Mouse (Mus musculus) midbrain, embryonic 12.5 days (tissue): ENCODE results near the gene Tom1l2. TPM values are rescaled to one million over a fixed set of nuclear protein-coding genes. Genes with fewer than 3 reads are reported as not detected.

Experiments used
- ATAC-seq: fragments of 200-750 bp; cut with Nextera tagmentation; 2 replicates; pipeline ENCODE4 v1.8.0; 2017; ENCODE audit warnings: low read depth, moderate TSS enrichment, moderate library complexity; ENCODE audit not compliant: low FRiP score
- H3K27ac ChIP-seq: fragments of 300-500 bp; sonication (generic); replicated peaks from 2 replicates; pipeline ENCODE4 v1.5.1; 2016; ENCODE audit warnings: mild to moderate bottlenecking
- H3K27me3 ChIP-seq: fragments of 300-500 bp; sonication (generic); 2 replicates; pipeline ENCODE4 v1.6.1; 2016; ENCODE audit warnings: mild to moderate bottlenecking
- H3K36me3 ChIP-seq: fragments of 300-500 bp; sonication (generic); 2 replicates; pipeline ENCODE4 v1.6.1; 2016
- H3K4me1 ChIP-seq: fragments of 300-500 bp; sonication (generic); 2 replicates; pipeline ENCODE4 v1.6.1; 2016
- H3K4me2 ChIP-seq: fragments of 300-500 bp; sonication (generic); replicated peaks from 2 replicates; pipeline ENCODE4 v1.6.1; 2016; ENCODE audit warnings: mild to moderate bottlenecking, moderate library complexity
- H3K4me3 ChIP-seq: fragments of 300-500 bp; sonication (generic); 2 replicates; pipeline ENCODE4 v1.5.1; 2016; ENCODE audit warnings: mild to moderate bottlenecking
- H3K9ac ChIP-seq: fragments of 300-500 bp; sonication (generic); replicated peaks from 2 replicates; pipeline ENCODE4 v1.6.1; 2016; ENCODE audit warnings: mild to moderate bottlenecking, moderate library complexity
- H3K9me3 ChIP-seq: fragments of 300-500 bp; sonication (generic); 2 replicates; pipeline ENCODE4 v1.6.1; 2016; ENCODE audit warnings: mild to moderate bottlenecking
- WGBS: fragments of 180-500 bp; shearing (Covaris S2); methylation state at CpG from one replicate; pipeline ENCODE4 v1.1.7; 2016; 5-methylcytosine and 5-hydroxymethylcytosine counted together
- polyA plus RNA-seq: library from polyadenylated mRNA; unstranded; fragments of >200 nt; fragmentation: Nextera tagmentation; extraction: Ambion mirVana; gene quantifications from 2 replicates; pipeline ENCODE4 v1.2.1, GENCODE M21; 2016

The Tom1l2 gene
- polyA plus RNA-seq, 1 experiment from 2014 or later = 33.3 TPM

DNA sequence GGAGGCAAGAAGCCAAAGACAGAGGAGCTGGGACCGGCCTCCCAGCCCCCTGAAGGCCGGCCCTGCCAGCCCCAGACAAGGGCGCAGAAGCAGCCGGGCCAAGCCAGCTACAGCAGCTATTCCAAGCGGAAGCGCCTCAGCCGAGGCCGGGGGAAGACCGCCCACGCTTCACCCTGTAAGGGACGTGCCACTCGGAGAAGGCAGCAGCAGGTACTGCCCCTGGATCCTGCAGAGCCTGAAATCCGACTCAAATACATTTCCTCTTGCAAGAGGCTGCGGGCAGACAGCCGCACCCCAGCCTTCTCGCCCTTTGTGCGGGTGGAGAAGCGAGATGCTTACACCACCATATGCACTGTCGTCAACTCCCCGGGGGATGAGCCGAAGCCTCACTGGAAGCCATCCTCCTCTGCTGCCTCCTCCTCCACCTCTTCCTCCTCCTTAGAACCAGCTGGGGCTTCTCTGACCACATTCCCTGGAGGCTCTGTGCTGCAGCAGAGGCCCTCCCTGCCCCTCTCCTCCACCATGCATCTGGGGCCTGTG, 163.1 kb downstream of the Tom1l2 start:
- H3K4me1 ChIP-seq = peaks cover 16% of the 10 kb centered on the region
- no peak overlapping the region for H3K9ac ChIP-seq
- H3K4me2 ChIP-seq = no peak overlapping the region
- WGBS = 84% methylated on average over 21 of the region's 21 CpGs
- H3K27me3 ChIP-seq = no peaks in the 10 kb centered on the region
- H3K9me3 ChIP-seq = 0 out of 2 replicates have a peak, but pooled peaks cover 5% of the 10 kb centered on the region
- no peak overlapping the region for H3K27ac ChIP-seq
- no peak overlapping the region for H3K4me3 ChIP-seq
- peaks cover 91% of the 10 kb centered on the region for H3K36me3 ChIP-seq
- no peak for ATAC-seq

DNA sequence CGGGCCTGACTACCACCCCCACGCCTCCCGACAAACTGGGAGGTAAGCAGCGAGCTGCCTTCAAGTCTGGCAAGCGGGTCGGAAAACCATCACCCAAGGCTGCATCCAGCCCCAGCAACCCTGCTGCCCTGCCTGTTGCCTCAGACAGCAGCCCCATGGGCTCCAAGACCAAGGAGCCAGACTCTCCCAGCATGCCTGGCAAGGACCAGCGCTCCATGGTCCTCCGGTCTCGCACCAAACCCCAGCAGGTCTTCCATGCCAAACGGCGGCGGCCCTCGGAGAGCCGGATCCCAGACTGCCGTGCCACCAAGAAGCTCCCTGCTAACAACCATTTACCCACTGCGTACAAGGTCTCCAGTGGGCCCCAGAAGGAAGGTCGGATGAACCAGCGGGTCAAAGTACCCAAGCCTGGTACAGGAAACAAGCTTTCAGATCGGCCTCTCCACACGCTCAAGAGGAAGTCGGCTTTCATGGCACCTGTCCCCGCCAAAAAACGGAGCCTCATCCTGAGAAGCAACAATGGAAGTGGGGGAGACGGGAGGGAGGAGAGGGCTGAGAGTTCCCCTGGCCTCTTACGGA, 164.3 kb downstream of the Tom1l2 start:
- ATAC-seq = no peak
- Histone ChIP-seq H3K36me3 (peaks cover 80% of the 10 kb centered on the region), H3K9ac (no peak overlapping the region), H3K4me3 (no peak overlapping the region), H3K27ac (no peak overlapping the region), H3K4me1 (peaks cover 28% of the 10 kb centered on the region), H3K4me2 (no peak overlapping the region), H3K9me3 (no peaks in the 10 kb centered on the region), H3K27me3 (no peaks in the 10 kb centered on the region)
- WGBS = 90% methylated on average over 25 of the region's 25 CpGs

DNA sequence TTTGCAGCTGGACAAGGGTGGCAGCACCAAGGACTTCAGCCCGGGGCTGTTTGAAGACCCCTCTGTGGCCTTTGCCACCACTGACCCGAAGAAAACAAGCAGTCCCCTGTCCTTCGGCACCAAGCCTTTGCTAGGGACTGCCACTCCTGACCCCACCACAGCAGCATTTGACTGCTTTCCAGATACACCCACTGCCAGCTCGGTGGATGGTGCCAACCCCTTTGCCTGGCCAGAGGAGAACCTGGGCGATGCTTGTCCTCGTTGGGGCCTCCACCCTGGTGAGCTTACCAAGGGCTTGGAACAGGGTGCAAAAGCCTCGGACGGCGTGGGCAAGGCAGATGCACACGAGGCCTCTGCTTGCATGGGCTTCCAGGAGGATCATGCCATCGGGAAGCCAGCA, 165.6 kb downstream of the Tom1l2 start:
- WGBS = 90% methylated on average over 11 of the region's 11 CpGs
- no peak overlapping the region for H3K27ac ChIP-seq
- H3K9me3 ChIP-seq = no peaks in the 10 kb centered on the region
- H3K9ac ChIP-seq = no peak overlapping the region
- no peaks in the 10 kb centered on the region for H3K27me3 ChIP-seq
- peaks cover 41% of the 10 kb centered on the region for H3K4me1 ChIP-seq
- no peak overlapping the region for H3K4me2 ChIP-seq
- no peak for ATAC-seq
- peaks cover 69% of the 10 kb centered on the region for H3K36me3 ChIP-seq
- H3K4me3 ChIP-seq = no peak overlapping the region

DNA sequence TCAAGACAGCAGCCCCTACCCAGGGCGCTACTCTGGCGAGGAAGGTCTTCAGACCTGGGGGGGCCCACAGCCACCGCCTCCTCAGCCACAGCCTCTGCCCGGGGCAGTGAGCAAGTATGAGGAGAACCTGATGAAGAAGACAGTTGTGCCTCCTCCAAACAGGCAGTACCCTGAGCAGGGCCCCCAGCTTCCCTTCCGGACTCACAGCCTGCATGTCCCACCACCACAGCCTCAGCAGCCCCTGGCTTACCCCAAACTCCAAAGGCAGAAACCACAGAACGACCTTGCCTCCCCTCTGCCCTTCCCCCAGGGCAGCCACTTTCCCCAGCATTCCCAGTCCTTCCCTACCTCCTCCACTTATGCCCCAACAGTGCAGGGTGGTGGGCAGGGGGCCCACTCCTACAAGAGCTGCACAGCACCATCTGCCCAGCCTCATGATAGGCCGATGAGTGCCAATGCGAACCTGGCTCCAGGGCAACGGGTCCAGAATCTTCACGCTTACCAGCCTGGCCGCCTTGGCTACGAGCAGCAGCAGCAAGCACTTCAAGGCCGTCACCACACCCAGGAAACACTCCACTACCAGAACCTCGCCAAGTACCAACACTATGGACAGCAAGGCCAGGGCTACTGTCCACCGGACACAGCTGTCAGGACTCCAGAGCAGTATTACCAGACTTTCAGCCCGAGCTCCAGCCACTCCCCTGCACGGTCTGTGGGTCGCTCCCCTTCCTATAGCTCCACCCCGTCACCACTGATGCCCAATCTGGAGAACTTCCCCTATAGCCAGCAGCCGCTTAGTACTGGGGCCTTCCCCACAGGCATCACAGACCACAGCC, 167.1 kb downstream of the Tom1l2 start:
- Histone ChIP-seq H3K4me3 (no peak overlapping the region), H3K4me1 (peaks cover 55% of the 10 kb centered on the region), H3K9ac (peak overlapping the region; percentile 32; the same call in 1 of the 2 replicates), H3K27me3 (no peaks in the 10 kb centered on the region), H3K9me3 (no peaks in the 10 kb centered on the region), H3K36me3 (peaks cover 56% of the 10 kb centered on the region), H3K4me2 (no peak overlapping the region), H3K27ac (peak overlapping the region; percentile 80)
- 86% methylated on average over 20 of the region's 20 CpGs for WGBS
- ATAC-seq = no peak

- H3K27me3 ChIP-seq = no peaks in the 10 kb centered on the region
- H3K9me3 ChIP-seq = no peaks in the 10 kb centered on the region
- peak overlapping the region; percentile 32 for H3K9ac ChIP-seq
- peaks cover 46% of the 10 kb centered on the region for H3K36me3 ChIP-seq
- H3K27ac ChIP-seq = peak overlapping the region; percentile 80
- peak; percentile 50 for ATAC-seq
- WGBS = 43% methylated on average over 22 of the region's 22 CpGs
- 0 out of 2 replicates have a peak overlapping the region, but pooled peaks have one; percentile 8 for H3K4me2 ChIP-seq
- no peak overlapping the region for H3K4me3 ChIP-seq
- peaks cover 56% of the 10 kb centered on the region for H3K4me1 ChIP-seq
These were observed 168.1 kb downstream of the Tom1l2 start for GRCm38 (mm10) chr11:60184346-60185325.

- Histone ChIP-seq H3K27ac (peak overlapping the region; percentile 80), H3K4me3 (no peak overlapping the region), H3K36me3 (peaks cover 27% of the 10 kb centered on the region), H3K27me3 (no peaks in the 10 kb centered on the region), H3K4me2 (no peak overlapping the region; the same call in 1 of the 2 replicates), H3K4me1 (peaks cover 72% of the 10 kb centered on the region), H3K9me3 (no peaks in the 10 kb centered on the region), H3K9ac (peak overlapping the region; percentile 31; the same call in 1 of the 2 replicates)
- 50% methylated on average over 2 of the region's 2 CpGs for WGBS
- ATAC-seq = no peak
These were observed 170.0 kb downstream of the Tom1l2 start for GRCm38 (mm10) chr11:60182741-60183140.

- no peaks in the 10 kb centered on the region for H3K27me3 ChIP-seq
- no peak for ATAC-seq
- no peak overlapping the region; the same call in 1 of the 2 replicates for H3K4me2 ChIP-seq
- 82% methylated on average over 12 of the region's 12 CpGs for WGBS
- no peak overlapping the region for H3K4me3 ChIP-seq
- H3K27ac ChIP-seq = peak overlapping the region; percentile 80
- peaks cover 77% of the 10 kb centered on the region for H3K4me1 ChIP-seq
- H3K9ac ChIP-seq = peak overlapping the region; percentile 31; the same call in 1 of the 2 replicates
- H3K36me3 ChIP-seq = peaks cover 21% of the 10 kb centered on the region
- no peaks in the 10 kb centered on the region for H3K9me3 ChIP-seq
These were observed 170.5 kb downstream of the Tom1l2 start for GRCm38 (mm10) chr11:60182116-60182670.

DNA sequence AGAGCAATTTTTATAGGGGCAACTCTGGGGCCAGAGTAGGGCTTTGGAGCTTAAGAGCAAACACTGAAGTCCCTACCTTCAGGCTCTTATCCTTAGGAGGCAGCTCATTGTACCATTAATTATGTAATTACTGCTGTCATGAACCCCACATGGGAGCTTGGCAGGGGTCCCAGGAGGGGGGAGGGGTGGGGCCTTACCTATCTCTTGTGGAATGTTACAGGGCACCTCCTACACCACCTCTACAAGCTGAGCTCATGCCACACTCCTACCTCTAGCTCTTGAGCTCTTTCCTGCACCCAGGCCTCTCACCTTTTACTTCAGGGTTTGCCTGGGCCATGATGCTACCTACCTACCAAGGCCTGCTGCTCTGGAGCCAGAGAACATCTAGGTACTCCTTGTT, 174.2 kb downstream of the Tom1l2 start:
- H3K36me3 ChIP-seq = no peaks in the 10 kb centered on the region
- peaks cover 11% of the 10 kb centered on the region; the same call in 1 of the 2 replicates for H3K27me3 ChIP-seq
- H3K4me1 ChIP-seq = peaks cover 79% of the 10 kb centered on the region
- no peak overlapping the region for H3K9ac ChIP-seq
- H3K4me2 ChIP-seq = no peak overlapping the region
- H3K27ac ChIP-seq = no peak overlapping the region
- no peaks in the 10 kb centered on the region for H3K9me3 ChIP-seq
- H3K4me3 ChIP-seq = no peak overlapping the region
- ATAC-seq = no peak

DNA sequence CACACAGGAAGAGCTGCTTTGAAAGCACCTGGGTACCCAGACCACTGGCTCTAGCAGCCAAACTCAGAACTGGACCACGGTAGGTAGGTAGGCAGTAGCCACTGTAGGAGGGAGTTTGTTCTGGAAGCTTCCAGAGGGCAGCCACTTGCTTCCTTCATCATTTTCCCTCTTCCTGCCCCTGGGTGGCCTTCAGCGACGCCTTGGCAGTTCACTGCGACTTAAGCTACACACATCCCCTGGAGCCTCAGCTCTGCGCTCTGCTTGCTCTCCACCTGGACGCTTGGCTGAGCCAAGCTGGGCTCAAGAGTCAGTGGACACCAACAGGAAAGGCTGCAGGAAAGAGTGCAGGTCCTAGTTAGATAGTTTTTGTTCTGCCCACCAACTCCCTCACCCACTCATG, 174.7 kb downstream of the Tom1l2 start:
- Histone ChIP-seq H3K4me2 (peak overlapping the region; percentile 100), H3K27ac (peak overlapping the region; percentile 94), H3K36me3 (no peaks in the 10 kb centered on the region), H3K4me3 (no peak overlapping the region), H3K9me3 (no peaks in the 10 kb centered on the region), H3K9ac (0 out of 2 replicates have a peak overlapping the region, but pooled peaks have one; percentile 74), H3K4me1 (peaks cover 77% of the 10 kb centered on the region), H3K27me3 (peaks cover 16% of the 10 kb centered on the region; the same call in 1 of the 2 replicates)
- ATAC-seq = no peak
- WGBS = 49% methylated on average over 6 of the region's 6 CpGs

DNA sequence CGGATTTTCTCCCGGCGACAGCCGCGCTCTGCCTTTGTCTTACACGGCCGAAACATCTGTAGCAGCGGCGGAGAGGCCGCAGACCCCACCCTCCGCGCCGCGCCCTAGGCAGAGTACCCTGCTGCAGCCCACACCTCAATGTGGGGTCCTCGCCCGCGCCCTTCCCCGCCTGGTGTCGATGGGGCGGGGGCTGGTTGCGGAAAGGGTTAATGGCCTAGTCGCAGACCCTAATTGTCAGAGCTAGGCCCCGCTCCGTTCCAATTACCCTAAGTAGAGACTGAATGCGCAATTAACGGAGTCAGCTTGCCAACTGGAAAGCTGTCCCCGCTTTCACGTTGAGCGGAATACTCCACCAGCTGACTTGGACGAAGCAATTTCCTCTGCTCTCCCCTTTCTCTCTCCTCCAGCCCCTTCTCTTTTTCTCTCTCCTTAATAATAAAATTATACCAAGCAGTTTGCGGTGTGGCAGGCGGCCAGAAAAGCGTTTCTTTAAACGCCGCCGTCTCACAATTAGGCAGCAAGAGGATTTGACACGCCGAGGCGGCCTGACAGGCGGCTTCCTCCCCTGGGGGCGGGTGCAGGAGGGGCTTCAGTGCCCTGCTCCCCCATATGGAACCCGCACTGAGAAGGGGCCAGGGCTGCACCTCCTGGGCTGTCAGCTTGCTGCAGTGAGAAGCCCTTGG, 175.6 kb downstream of the Tom1l2 start:
- peaks cover 70% of the 10 kb centered on the region for H3K4me1 ChIP-seq
- H3K36me3 ChIP-seq = no peaks in the 10 kb centered on the region
- peak overlapping the region; percentile 61 for H3K4me3 ChIP-seq
- peak overlapping the region; percentile 74 for H3K9ac ChIP-seq
- H3K27ac ChIP-seq = peak overlapping the region; percentile 94
- peak overlapping the region; percentile 100 for H3K4me2 ChIP-seq
- peaks cover 20% of the 10 kb centered on the region; the same call in 1 of the 2 replicates for H3K27me3 ChIP-seq
- ATAC-seq = peak; percentile 60
- no peaks in the 10 kb centered on the region for H3K9me3 ChIP-seq
- WGBS = under 1% methylated on average over 42 of the region's 42 CpGs
